Mouse (Mus musculus) stomach, postnatal 0 days (tissue): ENCODE results near the gene Hras. TPM values are rescaled to one million over a fixed set of nuclear protein-coding genes. Genes with fewer than 3 reads are reported as not detected.

Experiments
- ATAC-seq: fragments of 200-750 bp; cut with Nextera tagmentation; 2 replicates; pipeline ENCODE4 v1.8.0; 2017; ENCODE audit not compliant: low FRiP score, low TSS enrichment
- DNase-seq: peaks from one replicate; pipeline ENCODE4 v3.0.0-alpha.2; 2016; ENCODE audit warnings: low spot score
- H3K27ac ChIP-seq: fragments of 300-500 bp; sonication (generic); replicated peaks from 2 replicates; pipeline ENCODE4 v1.5.1; 2014; ENCODE audit warnings: mild to moderate bottlenecking, control low read depth
- H3K27me3 ChIP-seq: fragments of 300-500 bp; sonication (generic); 2 replicates; pipeline ENCODE4 v1.6.1; 2014; ENCODE audit warnings: low read length; ENCODE audit not compliant: control insufficient read depth, insufficient read depth
- H3K36me3 ChIP-seq: fragments of 300-500 bp; sonication (generic); 2 replicates; pipeline ENCODE4 v1.6.1; 2014; ENCODE audit warnings: low read length, mixed read lengths; ENCODE audit not compliant: control insufficient read depth, insufficient read depth
- H3K4me1 ChIP-seq: fragments of 300-500 bp; sonication (generic); replicated peaks from 2 replicates; pipeline ENCODE4 v1.6.1; 2014; ENCODE audit warnings: antibody characterized with exemption; ENCODE audit not compliant: control insufficient read depth, insufficient read depth
- H3K4me2 ChIP-seq: fragments of 300-500 bp; sonication (generic); replicated peaks from 2 replicates; pipeline ENCODE4 v1.6.1; 2014; ENCODE audit warnings: low read depth, mild to moderate bottlenecking, control low read depth, moderate library complexity
- H3K4me3 ChIP-seq: fragments of 300-500 bp; sonication (generic); 2 replicates; pipeline ENCODE4 v1.5.1; 2014; ENCODE audit warnings: low read depth, low read length, control low read depth
- H3K9ac ChIP-seq: fragments of 300-500 bp; sonication (generic); 2 replicates; pipeline ENCODE4 v1.6.1; 2014; ENCODE audit warnings: mild to moderate bottlenecking, low read length, control low read depth, mixed read lengths
- H3K9me3 ChIP-seq: fragments of 300-500 bp; sonication (generic); 2 replicates; pipeline ENCODE4 v1.6.1; 2016; ENCODE audit warnings: low read length; ENCODE audit not compliant: control insufficient read depth
- CTCF ChIP-seq: IDR thresholded peaks from 2 replicates; pipeline ENCODE4 v1.5.1; 2016; ENCODE audit warnings: antibody characterized with exemption, low read depth, mild to moderate bottlenecking, moderate library complexity
- EP300 ChIP-seq: optimal IDR thresholded peaks from 2 replicates; pipeline ENCODE3; 2016; ENCODE audit warnings: antibody characterized with exemption
- WGBS: fragments of 180-500 bp; shearing (Covaris S2); extraction: QIAGEN DNeasy Blood & Tissue Kit; methylation state at CpG from one replicate; pipeline ENCODE4 v1.1.7; 2014; 5-methylcytosine and 5-hydroxymethylcytosine counted together
- microRNA counts: library from miRNA; unstranded; fragments of <30 nt; microRNA quantifications from one replicate; lab custom pipeline; 2015
- microRNA-seq: library from miRNA; unstranded; fragments of <30 nt; microRNA quantifications from one replicate; pipeline ENCODE4, GENCODE M21; 2016
- polyA plus RNA-seq: library from polyadenylated mRNA; unstranded; fragments of >200 nt; fragmentation: Nextera tagmentation; extraction: Ambion mirVana; gene quantifications from 2 replicates; pipeline ENCODE4 v1.2.1, GENCODE M21; 2015

Gene Hras
- polyA plus RNA-seq, 1 experiment from 2014 or later, result 125 TPM

DNA sequence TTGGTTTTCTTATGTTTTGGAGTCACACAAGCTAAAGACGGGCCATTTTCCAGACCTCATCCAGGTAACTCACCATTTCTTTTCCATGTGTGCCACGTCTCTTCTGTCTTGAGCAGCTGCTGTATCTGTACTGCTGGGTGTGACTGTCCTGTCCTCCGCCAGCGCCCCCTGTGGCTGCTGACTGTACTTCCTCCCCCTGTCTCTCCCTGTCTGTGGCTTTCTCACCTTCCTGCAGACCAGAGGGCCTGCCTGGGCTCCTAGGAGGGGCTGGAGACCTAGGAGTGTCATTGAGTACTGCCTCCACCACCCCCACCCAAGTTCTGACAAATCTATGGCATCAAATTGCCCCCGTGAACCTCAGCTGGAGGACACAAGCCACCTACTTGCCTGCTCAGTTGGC lies 50.7 kb downstream of the Hras start:
- peaks cover 3% of the 10 kb centered on the region; the same call in 1 of the 2 replicates for H3K36me3 ChIP-seq
- H3K27me3 ChIP-seq, result no peaks in the 10 kb centered on the region
- DNase-seq, result peak; percentile 79
- no peaks in the 10 kb centered on the region for H3K4me1 ChIP-seq
- WGBS, result 55% methylated on average over 5 of the region's 5 CpGs
- no peak overlapping the region for H3K9ac ChIP-seq
- H3K4me2 ChIP-seq, result no peak overlapping the region
- TF ChIP-seq CTCF (peak; percentile 75), EP300 (no peak)
- H3K27ac ChIP-seq, result no peak overlapping the region
- H3K4me3 ChIP-seq, result no peak overlapping the region
- no peaks in the 10 kb centered on the region for H3K9me3 ChIP-seq
- peak; percentile 71; the same call in 1 of the 2 replicates for ATAC-seq

DNA sequence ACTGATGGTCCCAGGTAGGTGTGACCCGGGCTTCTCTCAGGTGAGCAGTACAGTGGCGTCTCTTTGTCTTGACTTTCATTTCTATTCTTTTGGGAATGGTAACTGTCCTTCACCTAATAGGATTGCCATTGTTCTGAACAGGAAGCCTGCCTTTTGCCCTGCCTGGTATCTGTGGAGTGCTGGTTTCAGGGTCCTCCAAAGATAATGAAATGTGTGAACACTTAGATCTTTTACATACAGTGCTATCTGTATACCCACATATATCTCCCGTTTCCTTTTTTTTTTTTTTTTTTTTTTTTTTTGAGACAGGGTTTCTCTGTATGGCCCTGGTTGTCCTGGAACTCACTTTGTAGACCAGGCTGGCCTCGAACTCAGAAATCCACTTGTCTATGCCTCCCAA lies 52.5 kb downstream of the Hras start:
- ATAC-seq (no peak), DNase-seq (no peak)
- no peak overlapping the region for H3K4me2 ChIP-seq
- H3K27me3 ChIP-seq, result no peaks in the 10 kb centered on the region
- H3K36me3 ChIP-seq, result peaks cover 3% of the 10 kb centered on the region; the same call in 1 of the 2 replicates
- H3K4me1 ChIP-seq, result no peaks in the 10 kb centered on the region
- H3K9me3 ChIP-seq, result no peaks in the 10 kb centered on the region
- WGBS, result 82% methylated on average over 4 of the region's 4 CpGs
- H3K4me3 ChIP-seq, result no peak overlapping the region
- H3K9ac ChIP-seq, result no peak overlapping the region
- H3K27ac ChIP-seq, result no peak overlapping the region
- TF ChIP-seq CTCF (no peak), EP300 (no peak)

MicroRNAs within 50 kb of the gene (microRNA counts, 519-probe panel; counts per million panel counts)
- microRNA mmu-miR-210 (lab: Ali Mortazavi, UCI), result 5,661 counts per million, percentile 67 among the panel's probes with 10 or more counts

Small RNA genes lying within 50 kb of the gene (microRNA-seq; reads per million reads assigned to microRNA genes)
- gene Mir210, result 1,168 reads per million, percentile 74 among the genes with 10 or more reads in this experiment

Other genes starting within 250 kb of the Hras start
- 0.58 and 0.82 TPM in 2 replicates for gene Ifitm5, start 243.7 kb downstream of the Hras start, polyA plus RNA-seq
- 0.32 and 0.71 TPM in 2 replicates for gene Gm45717, start 238.1 kb downstream of the Hras start, polyA plus RNA-seq
- gene Ifitm2, start 238.0 kb downstream of the Hras start, polyA plus RNA-seq, result 932 and 1,048 TPM in 2 replicates
- gene Ifitm1, start 226.8 kb downstream of the Hras start, polyA plus RNA-seq, result 162 and 173 TPM in 2 replicates
- gene Ifitm3, start 183.2 kb downstream of the Hras start, polyA plus RNA-seq, result 350 and 450 TPM in 2 replicates
- 0.40 and 0.63 TPM in 2 replicates for gene Ifitm6, start 176.1 kb downstream of the Hras start, polyA plus RNA-seq
- gene Gm17387, start 164.9 kb downstream of the Hras start, polyA plus RNA-seq, result not detected in 2 replicates
- gene B4galnt4, start 132.9 kb downstream of the Hras start, polyA plus RNA-seq, result 1.2 and 1.5 TPM in 2 replicates
- gene Pkp3, start 115.8 kb downstream of the Hras start, polyA plus RNA-seq, result 97.9 and 105 TPM in 2 replicates
- gene Sigirr, start 93.4 kb downstream of the Hras start, polyA plus RNA-seq, result 12.6 and 14.0 TPM in 2 replicates
- gene Ano9, start 76.2 kb downstream of the Hras start, polyA plus RNA-seq, result 17.9 and 20.4 TPM in 2 replicates
- gene Ptdss2, start 71.6 kb downstream of the Hras start, polyA plus RNA-seq, result 21.6 and 22.9 TPM in 2 replicates
- gene Rnh1, start 21.1 kb downstream of the Hras start, polyA plus RNA-seq, result 216 and 220 TPM in 2 replicates
- gene Lrrc56, start 152 bp upstream of the Hras start, polyA plus RNA-seq, result 2.8 and 3.5 TPM in 2 replicates
- gene Lmntd2, start 20.1 kb upstream of the Hras start, polyA plus RNA-seq, result 2.7 and 3.6 TPM in 2 replicates
- gene Rassf7, start 21.9 kb upstream of the Hras start, polyA plus RNA-seq, result 84.2 and 105 TPM in 2 replicates
- gene Phrf1, start 34.8 kb upstream of the Hras start, polyA plus RNA-seq, result 19.1 and 19.9 TPM in 2 replicates
- gene Irf7, start 72.5 kb upstream of the Hras start, polyA plus RNA-seq, result 11.3 and 12.2 TPM in 2 replicates
- gene Cdhr5, start 82.8 kb upstream of the Hras start, polyA plus RNA-seq, result 1.2 and 2.0 TPM in 2 replicates
- 2.2 and 2.4 TPM in 2 replicates for gene Sct, start 85.1 kb upstream of the Hras start, polyA plus RNA-seq
- gene Drd4, start 98.0 kb upstream of the Hras start, polyA plus RNA-seq, result 0.06 and 0.16 TPM in 2 replicates
- 37.6 and 40.1 TPM in 2 replicates for gene Deaf1, start 133.7 kb upstream of the Hras start, polyA plus RNA-seq
- 18.6 and 19.7 TPM in 2 replicates for gene Tmem80, start 133.7 kb upstream of the Hras start, polyA plus RNA-seq
- gene Eps8l2, start 144.9 kb upstream of the Hras start, polyA plus RNA-seq, result 86.1 and 96.5 TPM in 2 replicates
- 459 and 468 TPM in 2 replicates for gene Taldo1, start 198.2 kb upstream of the Hras start, polyA plus RNA-seq
- gene Gatd1, start 220.1 kb upstream of the Hras start, polyA plus RNA-seq, result 30.8 and 33.8 TPM in 2 replicates
- 2.0 and 2.5 TPM in 2 replicates for gene Cend1, start 235.5 kb upstream of the Hras start, polyA plus RNA-seq
- 17.2 and 17.6 TPM in 2 replicates for gene Slc25a22, start 243.9 kb upstream of the Hras start, polyA plus RNA-seq